Mouse (Mus musculus) kidney, postnatal 10 days (tissue): ENCODE data around the gene Crtam.
A peak's percentile ranks its signal among the peaks of the same experiment; 100 is the strongest.

Source experiments
- DNase-seq: peaks from one replicate; pipeline ENCODE4 v3.0.0; 2021; ENCODE audit warnings: mixed read lengths

Crtam gene

DNA sequence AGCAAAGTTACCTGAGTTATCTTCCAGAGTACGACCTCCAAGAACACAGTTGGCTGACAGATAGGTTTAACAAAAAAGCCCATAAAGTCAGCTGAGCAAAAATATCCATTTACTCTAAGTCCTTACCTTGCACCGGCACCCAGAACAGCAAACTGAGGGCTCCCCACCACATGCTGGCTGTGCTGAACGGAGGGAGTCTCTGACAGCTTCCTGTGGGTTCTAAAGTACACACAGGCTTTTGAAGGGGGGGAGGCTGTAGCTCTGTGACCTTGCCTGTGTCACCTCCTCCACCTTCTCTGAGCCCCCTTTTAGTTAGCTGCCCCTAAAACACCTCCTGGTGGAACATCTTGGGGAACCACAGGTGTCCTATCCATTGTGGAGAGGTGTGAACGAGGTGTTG is at the start of gene Crtam:
Gene Crtam (minus strand): TSS at position 214 of the 400 bp plus-strand sequence.
- no peak for DNase-seq

DNA sequence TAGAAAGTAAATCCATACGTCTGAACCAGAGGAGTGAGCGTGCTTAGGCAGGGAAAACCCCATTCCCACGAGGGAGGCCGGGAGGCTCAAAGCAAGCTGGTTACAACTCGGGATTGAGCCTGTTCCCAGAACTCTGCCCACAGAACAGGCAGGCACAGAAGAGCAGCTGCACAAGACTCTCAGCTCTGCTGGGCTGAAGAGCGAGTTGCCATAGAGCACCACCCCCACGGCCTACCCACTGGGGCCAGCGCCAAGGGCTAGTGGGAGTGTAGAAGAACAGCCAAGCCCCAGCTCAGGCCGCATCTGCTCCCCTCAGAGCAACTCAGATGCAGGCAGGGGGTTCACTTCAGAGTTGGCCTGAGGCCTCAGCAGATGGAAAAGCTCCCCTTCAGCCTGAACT is 49.7 kb upstream of the Crtam start:
- no peak for DNase-seq

DNA sequence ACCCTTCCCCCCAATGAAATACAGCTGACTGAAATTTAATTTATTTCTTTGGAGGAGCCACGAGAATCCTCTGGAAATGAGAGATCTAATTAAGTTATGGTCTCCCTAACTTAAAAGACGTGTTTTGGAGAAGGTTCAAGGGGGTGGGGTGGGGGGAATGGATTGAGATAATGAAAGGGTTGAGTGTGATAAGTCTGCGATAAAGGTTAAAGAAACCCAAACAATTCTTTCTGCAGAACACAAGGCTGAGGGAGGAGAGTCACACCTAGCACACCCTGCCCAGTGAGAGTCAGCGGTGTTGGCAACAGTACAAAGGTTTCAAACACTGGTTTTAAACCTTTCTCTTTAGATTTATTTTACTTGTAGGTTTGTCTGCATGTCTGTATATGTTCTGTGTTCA is 49.0 kb upstream of the Crtam start:
- no peak for DNase-seq

DNA sequence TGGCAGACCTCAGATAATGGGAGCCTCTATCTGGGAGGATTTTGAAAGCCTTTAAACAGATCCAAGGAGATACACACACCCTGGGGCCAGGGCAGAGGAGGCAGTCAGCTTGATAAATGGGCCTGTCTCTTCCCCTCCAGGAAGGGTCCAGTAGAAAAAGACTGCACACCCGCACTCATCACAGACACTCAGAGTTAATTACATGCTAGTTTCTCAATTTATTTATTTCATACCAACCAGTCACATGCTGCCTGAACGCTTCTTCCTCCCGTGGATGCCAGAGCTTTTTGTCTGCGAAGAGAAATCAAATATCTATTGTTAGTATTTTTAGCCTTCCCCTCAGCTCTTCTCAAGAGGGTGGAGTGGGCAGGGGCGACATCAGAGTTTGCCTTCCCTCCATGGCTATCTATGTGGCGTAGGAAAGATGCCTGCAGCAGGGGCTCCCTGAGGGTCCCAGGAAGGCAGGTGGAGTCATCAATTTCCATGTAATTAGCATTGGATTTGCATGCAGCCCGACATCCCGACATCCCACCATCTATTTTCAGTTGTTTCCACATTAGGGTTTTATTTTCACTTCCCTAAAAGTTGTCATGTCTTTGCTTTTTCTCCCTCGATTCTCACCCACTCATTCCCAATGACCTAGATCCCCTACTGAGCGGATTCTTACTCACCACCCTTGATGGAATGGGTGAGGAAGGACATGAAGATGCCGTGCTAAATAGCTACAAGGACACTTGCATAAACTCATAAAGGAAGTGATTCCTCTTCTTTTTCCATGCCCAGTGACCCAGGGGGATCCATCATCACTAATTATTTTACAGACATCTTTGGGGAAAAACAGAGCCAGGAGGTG is 46.9 kb upstream of the Crtam start:
- DNase-seq = no peak

DNA sequence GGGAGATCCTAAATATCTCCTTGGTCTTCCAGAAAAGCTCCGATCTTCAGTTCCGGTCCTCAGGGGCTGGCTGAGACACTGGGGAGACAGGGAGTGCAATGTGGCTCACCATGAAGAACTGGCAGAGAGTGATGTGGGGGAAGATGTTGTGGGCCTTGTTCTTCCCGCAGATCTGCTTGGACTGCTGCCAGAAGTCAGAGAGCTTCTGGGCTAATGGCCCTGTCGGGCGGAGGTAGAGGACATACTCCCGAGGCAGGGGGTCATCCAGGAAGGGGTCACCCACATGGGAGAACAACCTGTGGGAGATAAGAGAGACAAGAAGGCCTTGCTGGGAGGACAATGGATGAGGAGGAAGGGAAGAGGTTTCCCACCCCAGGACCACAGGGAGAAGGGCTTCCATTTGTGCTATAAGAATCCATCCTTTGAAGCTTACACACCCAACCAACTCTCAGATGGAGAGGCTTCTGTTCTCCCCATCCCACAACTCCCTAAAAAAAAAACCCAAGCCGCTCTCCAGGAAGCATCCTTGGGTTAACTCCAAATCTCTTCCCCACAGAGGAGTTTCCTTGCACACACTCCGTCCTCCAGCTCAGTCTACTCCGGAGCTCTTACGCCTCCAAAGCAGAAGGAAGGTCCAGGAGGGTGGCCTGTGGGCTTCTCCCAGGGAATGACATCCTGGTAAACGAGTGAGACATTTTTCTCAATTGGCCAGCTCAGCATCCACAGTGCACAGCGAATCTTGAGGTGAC is 46.1 kb upstream of the Crtam start:
- DNase-seq = no peak

DNA sequence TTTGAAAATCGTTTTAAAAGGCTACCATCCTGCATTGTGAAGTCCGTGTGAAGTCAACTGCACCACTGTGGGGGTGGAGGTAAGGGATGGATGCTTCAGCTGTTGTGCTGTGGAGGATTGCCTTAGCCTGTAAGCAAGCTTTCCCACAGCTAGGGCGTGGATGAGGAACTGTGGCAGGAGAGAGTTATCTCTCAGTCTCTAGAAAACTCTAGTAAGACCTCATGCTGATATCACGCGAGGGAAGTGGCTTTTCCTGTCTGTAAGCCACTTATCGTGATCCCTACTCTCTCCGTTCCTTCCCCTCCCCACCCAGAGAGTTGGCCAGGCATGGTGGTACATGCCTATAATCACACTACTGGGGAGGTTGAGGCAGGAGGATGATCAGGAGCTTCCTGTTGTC is 44.9 kb upstream of the Crtam start:
- DNase-seq = no peak

DNA sequence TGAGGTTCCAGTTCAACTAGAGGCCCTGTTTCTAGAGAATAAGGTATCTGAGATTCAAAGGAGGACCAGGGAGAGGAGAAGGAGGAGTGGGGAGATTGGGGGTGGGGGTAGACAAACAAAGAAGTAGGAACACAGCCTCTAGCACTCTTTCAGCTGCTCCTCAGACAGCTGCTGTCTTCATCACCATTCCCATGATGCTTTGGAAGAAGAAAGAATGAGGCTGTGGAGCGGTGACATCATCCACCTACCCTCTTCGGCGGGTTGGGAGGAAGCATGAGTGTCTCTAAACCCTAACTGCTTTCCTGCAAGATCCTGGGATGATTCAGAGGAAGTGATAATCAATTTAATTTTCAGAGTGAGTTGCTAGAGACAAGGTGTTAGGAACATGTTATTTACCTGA is 44.4 kb upstream of the Crtam start:
- DNase-seq = no peak

DNA sequence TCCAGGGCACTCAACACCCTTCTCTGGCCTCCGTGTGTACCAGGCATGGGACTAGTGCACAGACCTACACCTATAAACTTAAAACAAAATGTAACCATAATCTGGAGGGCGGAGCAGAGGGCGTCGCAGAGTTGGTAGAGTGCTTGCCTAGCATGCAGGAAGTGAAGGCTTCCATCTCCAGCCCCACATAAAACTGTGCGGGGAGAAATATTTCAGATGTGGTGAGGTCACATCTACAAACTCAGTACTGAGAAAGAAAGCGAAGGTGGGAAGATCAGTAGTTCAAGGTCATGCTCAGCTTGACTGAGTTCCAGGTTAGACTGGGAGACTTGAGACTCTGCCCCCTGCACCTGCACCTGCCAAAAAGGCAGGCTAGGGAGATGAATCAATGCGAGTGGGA is 43.8 kb upstream of the Crtam start:
- DNase-seq = no peak

DNA sequence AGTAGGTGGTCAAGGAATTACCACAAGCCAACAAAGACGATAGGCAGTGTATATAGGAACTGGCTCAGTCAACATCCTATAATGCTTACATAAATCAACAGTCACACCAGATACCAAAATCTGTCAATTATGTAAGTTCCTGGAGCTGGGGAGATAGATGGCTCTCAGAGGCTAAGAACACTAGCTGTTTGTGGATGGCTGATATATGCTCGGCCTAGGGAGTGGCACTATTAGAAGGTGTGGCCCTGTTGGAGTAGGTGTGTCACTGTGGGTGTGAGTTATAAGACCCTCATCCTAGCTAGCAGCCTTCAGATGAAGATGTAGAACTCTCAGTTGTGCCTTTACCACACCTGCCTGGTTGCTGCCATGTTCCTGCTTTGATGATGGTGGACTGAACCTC is 43.2 kb upstream of the Crtam start:
- no peak for DNase-seq

DNA sequence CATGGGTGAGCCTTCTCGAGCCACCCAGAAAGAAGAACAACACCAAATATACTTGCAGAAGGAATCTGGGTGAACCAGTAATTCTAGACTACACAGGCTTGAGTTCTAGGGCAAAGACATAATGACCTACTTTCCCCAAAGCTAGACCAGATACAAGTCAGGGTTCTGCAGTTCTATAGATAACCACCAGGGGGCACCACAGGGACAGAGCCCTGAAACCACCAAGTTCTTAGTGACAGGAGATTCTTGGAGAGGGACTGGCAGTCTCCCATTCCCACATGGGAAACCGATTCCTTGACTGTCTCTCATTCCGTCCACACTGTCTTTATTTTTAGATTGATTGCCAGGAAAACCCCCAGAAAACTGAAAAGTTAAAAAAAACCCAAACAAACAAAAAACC is 40.2 kb upstream of the Crtam start:
- peak; percentile 92 for DNase-seq

DNA sequence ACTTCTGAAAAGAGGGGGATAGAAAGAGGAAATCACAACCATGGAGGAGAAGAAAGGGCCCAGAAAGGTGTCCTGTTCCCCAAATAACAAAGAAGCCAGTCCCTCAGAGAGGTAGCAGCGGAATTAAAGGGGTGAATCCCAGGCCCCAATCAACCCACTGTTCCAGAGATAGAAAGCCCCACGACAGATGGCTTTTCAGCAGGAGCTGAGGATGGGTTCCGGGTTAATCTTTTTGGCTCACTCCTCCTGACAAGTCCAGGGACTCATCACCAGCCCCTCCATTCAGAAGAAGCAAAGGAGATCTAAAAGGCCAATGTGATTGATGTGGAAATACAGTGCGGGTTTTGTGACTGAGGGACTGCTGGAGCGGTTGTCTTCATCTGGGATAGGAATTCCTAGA is 39.2 kb upstream of the Crtam start:
- no peak for DNase-seq

DNA sequence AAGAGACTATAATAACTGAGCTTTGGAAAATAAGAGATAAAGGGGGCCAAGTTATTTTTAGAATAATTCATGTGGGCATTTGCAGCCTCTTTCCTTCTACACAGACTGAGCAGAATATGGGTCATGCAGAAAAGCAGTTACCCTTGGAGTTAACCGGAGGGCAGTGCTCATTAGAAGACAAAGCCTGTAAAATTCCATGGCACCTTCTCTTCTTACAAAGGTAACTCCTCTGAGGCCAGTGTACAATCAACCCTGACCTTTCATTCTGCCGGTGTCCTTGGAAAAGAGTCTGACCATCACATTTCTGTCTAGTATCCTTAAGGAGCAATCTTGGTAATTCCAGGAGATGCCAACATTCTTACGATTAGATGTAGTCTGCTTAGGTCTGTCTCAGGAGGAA is 37.0 kb upstream of the Crtam start:
- no peak for DNase-seq

DNA sequence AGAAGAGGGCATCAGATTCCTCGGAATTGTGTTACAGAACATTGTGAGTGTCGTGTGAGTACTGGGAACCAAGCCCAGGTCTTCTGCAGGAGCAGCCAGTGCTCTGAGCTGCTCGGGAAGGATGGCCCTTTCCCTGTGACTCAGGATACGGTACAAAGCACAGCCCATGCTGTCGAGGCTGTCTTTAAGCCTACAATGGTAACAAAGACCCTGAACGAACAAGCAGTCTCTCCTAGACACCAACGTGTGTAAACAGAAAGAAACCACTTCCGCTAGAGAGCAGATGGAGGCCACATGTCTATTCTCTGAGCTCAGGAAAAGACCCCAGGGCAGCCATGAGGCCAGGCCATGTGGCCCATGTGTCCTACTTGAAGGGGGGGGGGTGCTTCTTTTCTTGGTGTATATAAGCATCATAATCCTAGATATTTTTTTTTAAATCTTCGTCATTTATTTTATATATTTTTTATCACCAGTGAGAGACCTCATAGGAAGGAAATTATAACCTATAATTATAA is 33.8 kb upstream of the Crtam start:
- no peak for DNase-seq

DNA sequence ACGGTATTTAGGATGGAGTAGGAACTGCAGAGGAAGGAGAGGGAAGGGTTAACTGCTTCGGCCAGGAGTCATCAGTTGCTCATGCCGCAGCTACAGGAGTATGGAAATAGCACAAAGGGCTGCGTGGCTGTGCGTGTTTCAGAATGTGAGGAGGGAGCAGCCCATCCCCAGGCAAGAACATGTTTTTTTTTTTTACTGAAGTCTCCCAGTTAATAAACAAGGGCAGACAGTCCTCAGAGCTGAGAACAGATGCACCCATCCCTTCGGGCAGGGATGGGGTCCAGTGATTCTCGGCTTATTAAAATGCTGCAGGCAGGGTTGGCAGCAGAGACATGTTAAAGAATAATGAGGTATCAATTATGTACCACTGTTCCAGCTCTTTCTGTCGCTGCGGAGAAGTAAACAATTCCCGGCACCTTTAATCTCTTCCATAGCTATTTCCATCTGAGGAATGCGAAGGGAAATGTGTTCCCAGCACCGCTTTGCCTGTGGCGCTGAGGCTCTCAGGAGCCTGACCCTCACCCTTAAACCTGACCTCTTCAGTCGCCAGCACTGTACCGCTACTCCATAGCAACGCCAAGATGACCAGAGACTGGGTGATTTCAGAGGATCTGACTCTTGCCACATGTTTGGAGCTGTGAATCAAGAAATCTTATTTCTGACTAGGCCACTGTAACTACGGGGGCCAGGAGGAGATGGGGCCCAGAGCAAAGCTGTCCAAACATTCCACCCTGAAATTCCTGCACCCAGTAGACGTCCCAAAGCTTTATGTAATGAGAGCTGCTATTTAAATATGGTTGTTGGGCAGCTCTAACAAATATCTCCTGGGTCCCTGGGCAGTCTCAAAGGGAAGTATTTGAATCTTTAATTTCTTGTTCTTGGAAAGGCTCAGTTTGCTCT is 27.4 kb upstream of the Crtam start:
- no peak for DNase-seq

DNA sequence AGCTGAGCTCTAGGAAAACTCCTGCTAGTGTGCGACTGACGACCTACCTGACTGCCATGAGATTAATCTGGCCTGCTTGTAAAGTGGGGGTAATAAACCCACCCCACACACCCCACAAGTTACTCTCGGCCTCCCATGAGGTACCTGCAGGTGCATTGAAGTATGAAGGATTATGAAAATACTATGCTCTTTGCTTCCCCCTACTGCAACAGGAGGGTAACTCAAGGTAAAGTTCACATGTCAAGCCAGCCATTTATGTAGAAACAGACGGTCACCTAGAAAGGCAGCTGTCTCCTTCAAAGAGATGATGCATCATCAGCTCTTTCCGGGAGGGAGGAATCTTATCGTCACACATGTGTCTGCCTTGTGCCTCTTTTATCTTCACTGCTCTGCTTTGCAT is 25.4 kb upstream of the Crtam start:
- no peak for DNase-seq

DNA sequence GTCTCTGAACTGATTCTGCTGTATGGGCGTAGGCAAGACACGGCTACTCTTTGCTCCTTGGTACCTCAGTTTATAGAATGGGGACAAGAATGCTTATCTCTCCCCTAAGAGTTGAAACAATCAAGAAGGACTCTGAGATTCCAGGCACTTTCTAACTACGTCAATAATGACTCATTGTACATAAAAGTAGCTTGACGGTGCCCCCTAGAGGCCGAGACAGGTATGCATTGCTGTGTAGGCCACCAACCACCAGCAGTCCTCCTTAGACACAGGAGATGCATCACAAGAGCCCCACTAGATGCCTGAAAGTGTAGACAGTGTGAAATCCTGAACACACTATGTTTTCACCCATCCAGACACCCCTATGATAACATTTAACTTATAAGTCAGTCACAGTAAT is 24.0 kb upstream of the Crtam start:
- DNase-seq = peak; percentile 78

DNA sequence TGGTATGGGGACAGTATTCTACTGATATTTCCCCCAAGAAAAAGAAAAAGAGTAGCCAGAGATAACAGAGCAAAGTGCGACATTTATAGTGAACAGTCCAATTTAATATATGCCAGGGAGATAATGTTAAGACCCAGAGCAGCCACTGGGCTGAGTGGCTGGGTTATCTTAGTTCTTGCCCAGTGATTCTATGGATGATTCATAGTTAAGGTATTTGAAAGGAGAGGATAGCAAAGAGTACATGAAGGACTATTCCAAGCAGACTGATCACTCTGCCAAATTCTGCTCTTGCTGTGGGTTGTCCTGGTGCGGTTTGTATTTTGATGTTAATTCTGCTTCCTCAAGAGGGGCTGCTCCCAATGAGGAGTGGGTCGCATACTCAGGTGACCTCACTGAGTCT is 17.3 kb upstream of the Crtam start:
- no peak for DNase-seq

DNA sequence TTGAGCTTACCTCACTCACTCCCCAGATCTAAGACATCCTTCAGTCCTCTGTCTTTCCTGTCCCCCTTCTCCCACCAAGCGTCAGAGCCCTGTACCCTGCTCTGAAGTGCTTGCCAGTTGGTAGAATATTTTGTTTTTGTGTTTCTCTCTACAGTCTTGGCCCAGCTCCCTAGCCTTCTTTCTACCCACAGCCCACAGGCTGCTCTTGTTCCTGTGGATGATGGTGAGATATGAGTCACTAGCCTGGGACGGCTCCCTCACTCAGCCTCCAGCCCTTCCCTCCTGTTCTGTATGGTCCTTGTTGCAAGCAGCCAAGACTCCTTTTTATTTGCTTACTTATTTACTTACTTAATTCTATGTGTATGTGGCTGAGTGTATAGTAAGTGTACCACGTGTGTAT is 16.1 kb upstream of the Crtam start:
- no peak for DNase-seq

DNA sequence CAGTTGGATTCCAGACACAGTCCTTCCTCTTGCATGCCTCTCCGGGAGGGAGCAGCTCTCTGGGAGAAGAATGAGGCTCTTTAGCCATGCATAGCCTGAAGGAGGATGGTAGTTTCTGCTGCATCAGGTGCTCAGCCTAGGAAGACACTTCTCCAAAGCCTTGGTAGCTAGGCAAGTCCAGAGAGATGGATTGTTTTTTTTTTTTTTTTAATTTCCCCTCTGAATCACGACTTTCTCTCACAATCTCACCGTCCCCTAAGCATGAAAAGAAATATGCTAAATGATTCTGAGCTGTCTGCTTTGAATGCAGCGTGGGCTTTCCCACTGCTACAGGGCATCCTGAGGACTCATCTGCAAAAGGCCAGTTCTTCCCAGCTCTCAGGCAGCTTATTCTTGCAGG is 10.1 kb upstream of the Crtam start:
- no peak for DNase-seq

DNA sequence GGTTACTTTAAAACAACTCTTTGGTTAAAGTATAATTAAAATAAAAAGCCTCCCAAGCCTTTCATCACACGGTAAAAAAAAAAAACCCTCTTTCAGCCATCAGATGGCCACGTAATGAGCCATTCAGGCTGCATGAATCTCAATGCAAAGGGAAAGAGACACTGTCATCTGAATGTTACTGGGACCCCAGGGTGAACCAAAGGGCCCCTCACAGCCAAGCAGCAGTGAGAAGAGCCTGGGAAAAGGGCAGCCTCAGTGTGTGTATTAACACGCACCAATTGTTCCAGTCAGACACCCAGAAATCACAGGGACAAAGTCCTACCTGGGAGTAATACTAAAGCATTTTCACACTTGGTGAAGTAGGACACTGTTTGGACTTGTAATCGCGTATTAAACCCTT is 8.0 kb upstream of the Crtam start:
- DNase-seq = no peak

DNA sequence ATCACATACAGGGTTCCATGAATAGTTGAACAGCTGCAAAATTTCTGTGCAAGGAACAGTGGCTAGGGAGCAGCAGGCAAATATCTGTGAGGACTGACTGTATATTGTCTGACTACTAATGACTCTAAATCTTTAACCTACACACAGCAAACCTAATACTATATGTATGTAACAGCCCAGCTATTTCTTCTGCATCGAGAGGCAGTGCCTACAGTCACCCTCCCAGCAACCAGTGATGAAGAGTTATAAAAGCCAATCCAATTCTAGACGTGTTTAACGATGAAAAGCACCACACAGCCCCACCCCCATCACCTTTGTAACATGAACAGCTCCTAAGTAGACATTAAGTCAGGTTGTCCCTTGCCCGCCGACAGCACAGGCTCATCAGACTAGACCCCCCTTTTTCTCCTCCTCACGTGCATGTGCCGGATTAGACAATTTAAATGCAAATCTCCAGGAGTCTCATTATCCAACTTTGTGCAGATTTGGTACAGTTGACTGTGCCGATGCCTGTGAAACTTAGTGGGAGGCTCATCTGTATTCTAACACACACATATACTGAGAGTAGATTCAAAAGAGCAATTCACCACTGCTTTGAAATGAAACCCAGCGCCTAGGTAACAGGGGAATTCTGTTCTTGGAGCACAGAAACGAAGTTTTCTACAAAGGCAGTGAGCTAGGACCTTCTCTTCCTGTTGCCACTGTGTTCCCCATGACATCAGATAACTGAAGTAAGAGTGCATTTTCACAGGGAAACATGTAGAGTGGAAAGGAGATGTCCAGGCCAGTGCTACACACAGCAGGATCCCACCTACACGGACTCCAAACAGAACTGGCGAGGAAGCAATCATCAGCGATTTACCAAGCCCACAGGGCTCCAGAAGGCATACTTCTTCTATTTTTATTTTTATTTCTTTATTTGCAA is 7.3 kb upstream of the Crtam start:
- DNase-seq = no peak

DNA sequence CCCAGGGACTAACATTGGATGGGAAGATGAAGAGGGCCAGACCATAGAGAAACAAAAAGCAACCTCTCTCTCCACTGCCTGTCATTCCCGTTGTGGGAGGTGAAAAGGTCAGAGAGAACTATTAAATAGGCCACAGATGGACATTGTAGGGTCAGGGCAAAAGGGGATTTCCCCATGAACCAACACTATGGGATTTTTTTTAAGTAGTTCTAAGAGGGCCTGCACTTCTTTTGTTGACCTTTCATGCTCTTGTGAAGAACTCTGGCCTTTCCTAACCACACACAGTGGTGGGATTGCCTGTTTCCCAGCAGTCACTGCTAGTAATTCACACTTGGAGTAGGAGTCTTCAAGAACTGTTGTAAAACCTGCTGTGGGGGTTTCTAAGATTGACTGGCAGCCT is 3.4 kb upstream of the Crtam start:
- no peak for DNase-seq
